Mouse (Mus musculus): ENCODE data around the gene Nrip1. TPM values are rescaled to one million over a fixed set of nuclear protein-coding genes. Genes with fewer than 3 reads are reported as not detected.

The Nrip1 gene
- total RNA-seq, 1 experiment: 11.8 TPM

- in situ Hi-C loops (cut with MboI; ENCODE audit: low sequenced_read_pairs in 2 of 2, unreplicated experiment in 2 of 2): no loop called here
- Histone ChIP-seq H3K4me1 (ENCODE audit: control insufficient read depth in 2 of 2, insufficient read depth in 2 of 2, low read length in 2 of 2, poor library complexity in 1 of 2) (peaks cover 4 to 9% of the 10 kb centered on the region in 2 experiments; a peak in 3 of 4 replicates), H3K36me3 (ENCODE audit: control insufficient read depth, insufficient read depth, low read length, poor library complexity, severe bottlenecking) (no peaks in the 10 kb centered on the region), H3K4me3 (ENCODE audit: insufficient read depth in 1 of 2, low read depth in 1 of 2, low read length in 2 of 2, poor library complexity in 1 of 2, severe bottlenecking in 1 of 2) (no peak overlapping the region), H3K9ac (ENCODE audit: insufficient read depth, low read depth, low read length, poor library complexity, severe bottlenecking) (no peak overlapping the region), H3K9me3 (ENCODE audit: control insufficient read depth, insufficient read depth, low read depth, low read length) (no peaks in the 10 kb centered on the region), H3K27ac (ENCODE audit: insufficient read depth, low read depth, low read length, poor library complexity, severe bottlenecking) (no peak overlapping the region)
- TF ChIP-seq ZC3H11A (IDR thresholded peaks at IDR 0.05; ENCODE audit: borderline replicate concordance, low read depth, low read length) (no peak), CHD2 (IDR thresholded peaks at IDR 0.05; ENCODE audit: low read depth, low read length) (no peak)
- no peak for DNase-seq (ENCODE audit: low read depth, low spot score)
Measured at GRCm38 (mm10) chr16:76358128-76358748, 15.4 kb downstream of the Nrip1 start.

DNA sequence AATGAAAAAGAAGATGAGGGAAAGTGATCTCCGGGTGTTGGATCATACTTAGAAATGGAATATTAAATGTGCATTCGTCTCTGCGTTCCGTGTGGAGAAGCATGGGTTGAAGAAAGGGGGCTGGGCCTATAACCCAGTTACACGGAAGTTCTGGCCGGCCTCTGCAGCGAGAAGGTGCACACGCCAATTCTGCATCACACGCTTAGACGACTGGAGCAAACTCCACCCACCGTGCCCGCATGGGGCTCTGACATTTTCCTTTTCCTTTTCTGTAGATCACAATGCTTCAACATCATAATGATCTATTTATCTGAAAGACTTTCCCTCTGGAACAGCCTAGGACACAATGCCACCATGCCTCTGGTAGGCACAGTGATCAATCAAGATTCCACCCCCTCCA, 16.5 kb downstream of the Nrip1 start:
- in situ Hi-C loops (cut with MboI; ENCODE audit: low sequenced_read_pairs in 2 of 2, unreplicated experiment in 2 of 2): no loop called here
- H3K27ac ChIP-seq (ENCODE audit: insufficient read depth, low read depth, low read length, poor library complexity, severe bottlenecking): no peak overlapping the region
- peaks cover 4 to 9% of the 10 kb centered on the region in 2 experiments; a peak in 3 of 4 replicates for H3K4me1 ChIP-seq (ENCODE audit: control insufficient read depth in 2 of 2, insufficient read depth in 2 of 2, low read length in 2 of 2, poor library complexity in 1 of 2)
- no peaks in the 10 kb centered on the region for H3K9me3 ChIP-seq (ENCODE audit: control insufficient read depth, insufficient read depth, low read depth, low read length)
- no peak overlapping the region for H3K9ac ChIP-seq (ENCODE audit: insufficient read depth, low read depth, low read length, poor library complexity, severe bottlenecking)
- no peak overlapping the region for H3K4me3 ChIP-seq (ENCODE audit: insufficient read depth in 1 of 2, low read depth in 1 of 2, low read length in 2 of 2, poor library complexity in 1 of 2, severe bottlenecking in 1 of 2)
- no peak for TF ChIP-seq CHD2 (IDR thresholded peaks at IDR 0.05; ENCODE audit: low read depth, low read length)
- no peak for TF ChIP-seq ZNF384 (IDR thresholded peaks at IDR 0.05; ENCODE audit: low read depth, low read length)
- TF ChIP-seq HCFC1 (IDR thresholded peaks at IDR 0.05; ENCODE audit: borderline replicate concordance, insufficient read depth, low read length): no peak
- no peak for TF ChIP-seq MAFK (IDR thresholded peaks at IDR 0.05; ENCODE audit: insufficient read depth, low read depth, low read length)
- TF ChIP-seq ZC3H11A (IDR thresholded peaks at IDR 0.05; ENCODE audit: borderline replicate concordance, low read depth, low read length): no peak
- no peak for DNase-seq (ENCODE audit: low read depth, low spot score)
- no peaks in the 10 kb centered on the region for H3K36me3 ChIP-seq (ENCODE audit: control insufficient read depth, insufficient read depth, low read length, poor library complexity, severe bottlenecking)

DNA sequence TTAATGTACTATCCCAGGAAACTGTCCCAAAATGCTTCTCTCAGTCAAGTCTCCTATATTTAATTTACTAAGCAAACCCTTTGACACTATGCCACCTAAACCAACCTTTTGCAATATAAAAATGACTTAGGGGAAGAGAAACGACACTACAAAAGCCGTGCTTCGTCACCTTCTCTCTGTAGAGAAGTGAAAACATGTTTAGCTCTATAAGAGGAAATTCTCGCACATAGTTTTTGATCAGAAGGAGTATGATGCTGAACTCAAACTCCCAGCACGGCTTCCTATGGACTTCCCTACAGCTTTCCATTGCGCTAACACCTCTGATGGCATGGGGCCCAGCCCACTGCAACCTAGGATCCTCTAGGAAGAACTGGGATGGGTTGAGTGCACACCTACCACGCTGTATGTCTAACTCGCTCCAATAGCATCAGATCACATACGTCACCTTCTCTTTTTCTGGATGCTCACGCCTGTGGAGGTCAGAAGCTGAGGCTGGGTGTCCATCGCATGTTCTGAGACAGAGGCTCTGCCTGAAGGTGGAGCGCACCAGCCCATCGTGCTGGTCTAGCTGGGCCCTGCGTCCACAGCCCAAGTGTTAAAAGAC, 17.6 kb downstream of the Nrip1 start:
- no peak overlapping the region for H3K4me3 ChIP-seq (ENCODE audit: insufficient read depth in 1 of 2, low read depth in 1 of 2, low read length in 2 of 2, poor library complexity in 1 of 2, severe bottlenecking in 1 of 2)
- no peak for DNase-seq (ENCODE audit: low read depth, low spot score)
- H3K27ac ChIP-seq (ENCODE audit: insufficient read depth, low read depth, low read length, poor library complexity, severe bottlenecking): no peak overlapping the region
- TF ChIP-seq ZC3H11A (IDR thresholded peaks at IDR 0.05; ENCODE audit: borderline replicate concordance, low read depth, low read length): no peak
- no peak for TF ChIP-seq ZNF384 (IDR thresholded peaks at IDR 0.05; ENCODE audit: low read depth, low read length)
- no peak for TF ChIP-seq MAFK (IDR thresholded peaks at IDR 0.05; ENCODE audit: insufficient read depth, low read depth, low read length)
- TF ChIP-seq CHD2 (IDR thresholded peaks at IDR 0.05; ENCODE audit: low read depth, low read length): no peak
- no peak for TF ChIP-seq HCFC1 (IDR thresholded peaks at IDR 0.05; ENCODE audit: borderline replicate concordance, insufficient read depth, low read length)
- peaks cover 4 to 9% of the 10 kb centered on the region in 2 experiments; a peak in 3 of 4 replicates for H3K4me1 ChIP-seq (ENCODE audit: control insufficient read depth in 2 of 2, insufficient read depth in 2 of 2, low read length in 2 of 2, poor library complexity in 1 of 2)
- H3K9me3 ChIP-seq (ENCODE audit: control insufficient read depth, insufficient read depth, low read depth, low read length): no peaks in the 10 kb centered on the region
- in situ Hi-C loops (cut with MboI; ENCODE audit: low sequenced_read_pairs in 2 of 2, unreplicated experiment in 2 of 2): no loop called here
- H3K36me3 ChIP-seq (ENCODE audit: control insufficient read depth, insufficient read depth, low read length, poor library complexity, severe bottlenecking): no peaks in the 10 kb centered on the region
- no peak overlapping the region for H3K9ac ChIP-seq (ENCODE audit: insufficient read depth, low read depth, low read length, poor library complexity, severe bottlenecking)

DNA sequence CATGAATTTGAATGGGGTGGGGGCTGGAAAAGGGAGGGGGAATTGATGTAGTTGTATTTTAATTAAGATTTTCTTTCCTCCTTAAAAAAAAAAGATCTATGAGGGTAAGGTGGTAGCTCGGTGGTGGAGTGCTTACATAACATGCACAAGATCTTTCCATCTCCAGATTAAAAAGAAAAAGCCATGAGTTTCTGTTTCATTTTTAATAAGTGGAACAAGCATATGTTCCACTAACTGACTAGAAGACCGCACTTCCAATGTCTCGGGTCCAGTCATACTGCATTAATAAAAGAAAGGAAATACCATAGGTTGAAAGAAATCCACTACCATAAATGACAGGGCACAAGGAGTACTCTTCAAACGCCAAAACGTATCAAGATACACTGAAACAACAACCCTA, 18.4 kb downstream of the Nrip1 start:
- in situ Hi-C loops (cut with MboI; ENCODE audit: low sequenced_read_pairs in 2 of 2, unreplicated experiment in 2 of 2): no loop called here
- Histone ChIP-seq H3K27ac (ENCODE audit: insufficient read depth, low read depth, low read length, poor library complexity, severe bottlenecking) (no peak overlapping the region), H3K36me3 (ENCODE audit: control insufficient read depth, insufficient read depth, low read length, poor library complexity, severe bottlenecking) (no peaks in the 10 kb centered on the region), H3K4me1 (ENCODE audit: control insufficient read depth in 2 of 2, insufficient read depth in 2 of 2, low read length in 2 of 2, poor library complexity in 1 of 2) (peaks cover 4 to 9% of the 10 kb centered on the region in 2 experiments; a peak in 3 of 4 replicates), H3K9ac (ENCODE audit: insufficient read depth, low read depth, low read length, poor library complexity, severe bottlenecking) (no peak overlapping the region), H3K9me3 (ENCODE audit: control insufficient read depth, insufficient read depth, low read depth, low read length) (no peaks in the 10 kb centered on the region), H3K4me3 (ENCODE audit: insufficient read depth in 1 of 2, low read depth in 1 of 2, low read length in 2 of 2, poor library complexity in 1 of 2, severe bottlenecking in 1 of 2) (no peak overlapping the region)
- no peak for TF ChIP-seq HCFC1 (IDR thresholded peaks at IDR 0.05; ENCODE audit: borderline replicate concordance, insufficient read depth, low read length)
- TF ChIP-seq ZNF384 (IDR thresholded peaks at IDR 0.05; ENCODE audit: low read depth, low read length): no peak
- TF ChIP-seq ZC3H11A (IDR thresholded peaks at IDR 0.05; ENCODE audit: borderline replicate concordance, low read depth, low read length): no peak
- TF ChIP-seq MAFK (IDR thresholded peaks at IDR 0.05; ENCODE audit: insufficient read depth, low read depth, low read length): no peak
- no peak for TF ChIP-seq CHD2 (IDR thresholded peaks at IDR 0.05; ENCODE audit: low read depth, low read length)
- no peak for DNase-seq (ENCODE audit: low read depth, low spot score)
